Mouse (Mus musculus): Measurements from ENCODE around the gene Cc2d2a. TPM values are rescaled to one million over a fixed set of nuclear protein-coding genes. Genes with fewer than 3 reads are reported as not detected.

Gene Cc2d2a
- polyA plus RNA-seq, 1 experiment from 2014 or later, result 8.0 TPM

DNA sequence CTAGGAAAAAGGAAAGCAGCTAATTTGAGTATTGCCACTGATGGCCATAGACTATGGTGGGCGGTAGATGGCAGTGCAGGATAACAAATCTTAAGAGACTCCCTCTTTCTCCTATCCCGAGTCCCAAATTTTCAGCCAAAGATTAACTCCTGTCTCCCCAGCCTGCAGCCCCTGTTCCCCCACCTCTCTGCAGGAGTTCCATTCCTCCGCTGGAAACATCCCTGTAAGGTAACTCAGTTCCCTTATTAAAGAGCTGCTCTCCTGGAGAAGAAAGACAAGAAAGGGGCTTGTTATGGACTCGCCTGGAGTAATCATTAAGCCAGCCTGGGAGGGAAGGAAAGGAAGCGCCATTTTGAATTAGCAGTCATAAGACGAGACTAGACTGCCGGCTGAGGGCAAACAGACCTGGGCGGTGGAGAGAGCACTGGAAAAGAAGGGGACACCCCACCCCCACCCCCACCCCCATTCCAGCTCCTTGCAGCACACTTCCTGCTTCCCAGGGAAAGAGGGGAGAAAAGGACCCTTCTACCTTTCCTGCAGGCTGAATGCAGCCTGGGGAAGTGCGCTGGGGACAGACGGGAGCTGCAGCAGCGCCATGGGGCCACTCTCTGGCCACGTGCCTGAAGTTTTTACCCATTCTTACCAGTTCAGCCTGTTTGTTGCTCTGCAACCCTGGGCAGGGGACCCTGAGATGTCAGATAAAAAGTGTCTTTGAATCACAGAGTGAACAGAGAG is 10.2 kb downstream of the Cc2d2a start:
- Histone ChIP-seq H3K4me2 (peak overlapping the region; percentile 66), H3K9ac (peak overlapping the region; percentile 82), H3K27me3 (no peaks in the 10 kb centered on the region), H3K36me3 (peaks cover 11% of the 10 kb centered on the region), H3K4me1 (replicated peaks) (peaks cover 7% of the 10 kb centered on the region), H3K4me3 (peak overlapping the region; percentile 53), H3K9me3 (no peaks in the 10 kb centered on the region), H3K27ac (peak overlapping the region; percentile 91)
- WGBS, result 0% methylated on average over 12 of the region's 12 CpGs
- ATAC-seq (ENCODE audit: low FRiP score), result peak; percentile 95

DNA sequence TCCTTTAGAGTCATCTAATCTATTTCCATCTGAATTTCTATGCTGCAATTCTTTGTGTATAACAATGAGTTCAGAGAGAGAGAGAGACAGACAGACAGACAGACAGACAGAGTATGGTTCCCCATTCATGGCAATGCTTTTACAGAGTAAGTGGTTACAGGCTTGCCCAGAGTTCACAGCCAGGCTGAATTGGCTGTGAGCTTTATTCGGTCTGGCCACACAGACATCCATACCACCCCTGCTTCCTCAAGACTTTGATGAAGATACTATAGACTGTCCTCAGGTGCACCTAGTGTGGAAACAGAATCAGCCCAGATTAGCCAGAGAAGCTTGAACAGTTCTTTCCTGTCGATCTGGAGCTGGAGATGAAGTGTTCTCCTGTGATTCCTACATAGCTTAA is 10.9 kb downstream of the Cc2d2a start:
- Histone ChIP-seq H3K4me1 (replicated peaks) (peaks cover 7% of the 10 kb centered on the region), H3K27me3 (no peaks in the 10 kb centered on the region), H3K36me3 (peaks cover 14% of the 10 kb centered on the region), H3K27ac (peak overlapping the region; percentile 91), H3K9ac (peak overlapping the region; percentile 82), H3K4me2 (peak overlapping the region; percentile 66), H3K9me3 (no peaks in the 10 kb centered on the region), H3K4me3 (peak overlapping the region; percentile 53)
- no peak for ATAC-seq (ENCODE audit: low FRiP score)
- 83% methylated on average over 2 of the region's 2 CpGs for WGBS

- no peak overlapping the region for H3K9ac ChIP-seq
- H3K36me3 ChIP-seq, result peaks cover 93% of the 10 kb centered on the region
- H3K27me3 ChIP-seq, result no peaks in the 10 kb centered on the region
- WGBS, result 94% methylated on average over 5 of the region's 5 CpGs
- no peaks in the 10 kb centered on the region for H3K9me3 ChIP-seq
- no peak overlapping the region for H3K27ac ChIP-seq
- no peaks in the 10 kb centered on the region for H3K4me1 ChIP-seq (replicated peaks)
- H3K4me2 ChIP-seq, result no peak overlapping the region
- ATAC-seq (ENCODE audit: low FRiP score), result no peak
- no peak overlapping the region for H3K4me3 ChIP-seq
Observed at GRCm38 (mm10) chr5:43685466-43685865, 23.3 kb downstream of the Cc2d2a start.

- H3K4me2 ChIP-seq, result no peak overlapping the region
- no peaks in the 10 kb centered on the region for H3K4me1 ChIP-seq (replicated peaks)
- H3K4me3 ChIP-seq, result no peak overlapping the region
- H3K27me3 ChIP-seq, result no peaks in the 10 kb centered on the region
- WGBS, result 83% methylated on average over 4 of the region's 4 CpGs
- ATAC-seq (ENCODE audit: low FRiP score), result no peak
- H3K27ac ChIP-seq, result no peak overlapping the region
- H3K9ac ChIP-seq, result no peak overlapping the region
- H3K36me3 ChIP-seq, result peaks cover 74% of the 10 kb centered on the region
- no peaks in the 10 kb centered on the region for H3K9me3 ChIP-seq
Observed at GRCm38 (mm10) chr5:43692489-43692888, 30.3 kb downstream of the Cc2d2a start.

DNA sequence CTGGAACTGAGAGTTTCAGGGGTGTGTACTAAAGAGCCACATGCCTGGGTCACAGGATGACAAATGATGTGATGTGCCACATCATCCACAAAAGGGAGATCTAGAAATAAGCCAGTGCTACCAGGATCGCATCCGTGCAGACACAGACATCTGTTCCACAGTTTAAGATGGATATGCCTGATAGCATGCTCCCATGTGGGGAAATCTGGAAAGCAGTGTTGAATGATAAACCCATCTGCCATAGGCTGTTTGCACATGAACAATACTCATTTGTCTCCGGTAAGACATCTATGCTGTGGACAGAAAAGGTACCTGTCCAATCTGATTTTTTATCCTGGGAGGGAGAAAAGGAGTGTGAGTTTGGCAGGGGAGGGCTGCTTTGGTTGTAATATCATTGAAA is 35.0 kb downstream of the Cc2d2a start:
- ATAC-seq (ENCODE audit: low FRiP score), result peak; percentile 32; the same call in 1 of the 2 replicates
- H3K4me1 ChIP-seq (replicated peaks), result no peaks in the 10 kb centered on the region

DNA sequence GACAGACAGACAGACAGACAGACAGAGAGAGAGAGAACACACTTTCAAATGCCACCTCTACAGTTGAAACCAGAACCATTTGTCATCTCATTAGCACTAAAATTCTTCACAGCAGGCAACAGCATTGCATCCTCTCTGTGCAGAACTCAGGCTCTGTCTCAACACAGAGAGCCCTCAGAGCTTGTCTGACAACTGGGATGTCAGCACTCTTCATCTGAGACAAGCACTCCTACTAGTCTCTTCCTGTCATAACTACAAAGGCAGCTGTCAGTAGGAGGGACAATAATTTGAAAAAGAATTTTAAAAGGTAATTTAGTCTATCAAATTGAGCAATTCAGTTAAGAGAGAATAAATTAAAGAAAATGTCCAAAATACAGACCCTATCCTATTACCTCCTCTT is 37.1 kb downstream of the Cc2d2a start:
- Histone ChIP-seq H3K4me3 (no peak overlapping the region), H3K9me3 (no peaks in the 10 kb centered on the region), H3K27ac (no peak overlapping the region), H3K9ac (no peak overlapping the region), H3K36me3 (peaks cover 67% of the 10 kb centered on the region), H3K4me1 (replicated peaks) (no peaks in the 10 kb centered on the region), H3K4me2 (no peak overlapping the region), H3K27me3 (no peaks in the 10 kb centered on the region)
- ATAC-seq (ENCODE audit: low FRiP score), result no peak

More for the DNA sequence above, 35.0 kb downstream of the Cc2d2a start:
- Histone ChIP-seq H3K27ac (no peak overlapping the region), H3K36me3 (peaks cover 57% of the 10 kb centered on the region), H3K4me2 (no peak overlapping the region), H3K27me3 (no peaks in the 10 kb centered on the region), H3K4me3 (no peak overlapping the region), H3K9ac (no peak overlapping the region), H3K9me3 (no peaks in the 10 kb centered on the region)
- WGBS, result 69% methylated on average over 3 of the region's 3 CpGs

DNA sequence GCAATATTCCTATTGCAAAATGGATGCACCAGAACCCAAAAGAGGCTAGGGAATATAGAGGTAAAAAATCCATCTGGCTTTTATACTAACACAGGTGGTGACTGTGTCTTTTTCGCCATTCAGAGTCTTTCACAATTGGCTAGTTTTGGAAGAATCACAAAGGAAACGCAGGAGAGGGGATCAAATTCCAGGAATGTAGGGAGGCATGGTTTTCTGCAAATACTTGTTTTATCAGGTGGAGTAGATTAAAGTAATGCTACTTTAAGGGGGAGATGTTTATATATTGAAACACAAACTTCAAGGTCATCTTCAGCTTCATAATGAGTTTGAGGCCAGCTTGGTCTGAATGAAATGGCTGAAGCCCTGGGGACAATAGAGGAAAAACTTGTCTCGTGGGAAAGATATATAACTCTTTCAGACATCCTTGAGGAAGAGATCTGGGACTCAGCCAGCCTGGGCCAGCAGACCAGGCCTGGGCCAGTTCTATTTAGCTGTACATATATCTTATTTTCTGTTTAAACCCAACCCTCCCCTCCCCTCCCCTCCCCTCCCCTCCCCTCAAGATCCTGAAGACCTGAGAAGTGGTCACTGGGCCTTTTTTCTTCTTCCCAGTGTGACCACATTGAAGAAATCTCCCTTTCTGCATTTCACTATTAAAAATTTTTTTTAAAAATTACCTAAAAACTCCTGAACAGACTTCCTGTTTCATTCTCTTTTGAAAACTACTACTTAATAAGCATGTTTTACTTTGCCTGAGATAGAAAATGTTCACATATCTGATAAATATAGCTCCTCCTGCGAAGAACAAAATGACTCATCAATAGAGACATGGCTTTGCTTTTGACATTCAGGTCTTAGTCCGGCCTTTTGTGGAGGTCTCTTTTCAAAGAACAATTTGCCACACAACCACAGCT is 59.6 kb downstream of the Cc2d2a start:
- no peak for ATAC-seq (ENCODE audit: low FRiP score)
- H3K4me3 ChIP-seq, result no peak overlapping the region
- peaks cover 45% of the 10 kb centered on the region for H3K36me3 ChIP-seq

DNA sequence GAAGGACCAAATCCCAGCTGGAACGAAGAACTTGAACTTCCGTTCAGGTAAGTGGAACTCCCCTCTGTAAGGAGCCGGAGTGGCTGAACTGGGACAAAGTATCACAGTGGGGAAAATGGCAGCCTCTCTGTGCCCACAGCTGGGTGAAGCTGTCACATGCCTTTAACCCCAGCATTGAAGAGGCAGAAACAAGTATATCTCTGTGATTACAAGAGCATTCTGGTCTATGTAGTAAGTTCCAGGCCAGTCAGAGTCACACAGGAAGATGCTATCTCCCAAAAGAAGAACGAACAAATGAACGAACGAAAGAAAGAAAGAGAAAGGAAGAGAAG is 60.3 kb downstream of the Cc2d2a start:
- ATAC-seq (ENCODE audit: low FRiP score), result no peak
- 93% methylated on average over 6 of the region's 6 CpGs for WGBS

More for the DNA sequence above, 59.6 kb downstream of the Cc2d2a start:
- Histone ChIP-seq H3K4me2 (no peak overlapping the region), H3K9ac (no peak overlapping the region), H3K4me1 (replicated peaks) (no peaks in the 10 kb centered on the region), H3K9me3 (no peaks in the 10 kb centered on the region), H3K27me3 (no peaks in the 10 kb centered on the region), H3K27ac (no peak overlapping the region)
- 80% methylated on average over 5 of the region's 5 CpGs for WGBS

DNA sequence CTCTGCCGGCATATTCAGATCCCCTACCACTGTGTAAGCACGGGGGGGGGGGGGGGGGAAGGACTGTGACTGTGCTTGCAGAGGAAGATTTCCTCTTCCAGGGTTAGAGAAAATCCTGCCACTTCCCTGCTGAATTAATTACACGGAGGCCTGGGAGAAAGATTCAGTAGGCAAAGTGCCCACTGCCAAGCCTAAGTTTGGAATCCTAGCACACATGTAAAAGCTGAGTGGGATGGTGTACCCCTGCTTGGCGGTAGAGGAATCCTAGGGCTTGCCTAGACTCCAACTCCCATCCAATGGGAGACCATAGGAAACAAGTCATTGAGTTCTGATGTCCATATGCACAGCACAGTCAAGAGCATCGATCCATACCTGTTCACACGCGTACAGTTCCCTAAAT is 61.7 kb downstream of the Cc2d2a start:
- H3K9me3 ChIP-seq, result no peaks in the 10 kb centered on the region
- H3K27me3 ChIP-seq, result no peaks in the 10 kb centered on the region
- H3K4me2 ChIP-seq, result no peak overlapping the region
- H3K27ac ChIP-seq, result no peak overlapping the region
- 84% methylated on average over 7 of the region's 7 CpGs for WGBS
- no peak overlapping the region for H3K9ac ChIP-seq
- H3K36me3 ChIP-seq, result peaks cover 37% of the 10 kb centered on the region
- no peak for ATAC-seq (ENCODE audit: low FRiP score)
- H3K4me1 ChIP-seq (replicated peaks), result no peaks in the 10 kb centered on the region
- H3K4me3 ChIP-seq, result no peak overlapping the region

More for the DNA sequence above, 60.3 kb downstream of the Cc2d2a start:
- H3K4me1 ChIP-seq (replicated peaks), result no peaks in the 10 kb centered on the region
- no peak overlapping the region for H3K27ac ChIP-seq
- H3K36me3 ChIP-seq, result peaks cover 44% of the 10 kb centered on the region
- no peaks in the 10 kb centered on the region for H3K27me3 ChIP-seq
- H3K9me3 ChIP-seq, result no peaks in the 10 kb centered on the region
- no peak overlapping the region for H3K4me3 ChIP-seq
- H3K4me2 ChIP-seq, result no peak overlapping the region
- H3K9ac ChIP-seq, result no peak overlapping the region

DNA sequence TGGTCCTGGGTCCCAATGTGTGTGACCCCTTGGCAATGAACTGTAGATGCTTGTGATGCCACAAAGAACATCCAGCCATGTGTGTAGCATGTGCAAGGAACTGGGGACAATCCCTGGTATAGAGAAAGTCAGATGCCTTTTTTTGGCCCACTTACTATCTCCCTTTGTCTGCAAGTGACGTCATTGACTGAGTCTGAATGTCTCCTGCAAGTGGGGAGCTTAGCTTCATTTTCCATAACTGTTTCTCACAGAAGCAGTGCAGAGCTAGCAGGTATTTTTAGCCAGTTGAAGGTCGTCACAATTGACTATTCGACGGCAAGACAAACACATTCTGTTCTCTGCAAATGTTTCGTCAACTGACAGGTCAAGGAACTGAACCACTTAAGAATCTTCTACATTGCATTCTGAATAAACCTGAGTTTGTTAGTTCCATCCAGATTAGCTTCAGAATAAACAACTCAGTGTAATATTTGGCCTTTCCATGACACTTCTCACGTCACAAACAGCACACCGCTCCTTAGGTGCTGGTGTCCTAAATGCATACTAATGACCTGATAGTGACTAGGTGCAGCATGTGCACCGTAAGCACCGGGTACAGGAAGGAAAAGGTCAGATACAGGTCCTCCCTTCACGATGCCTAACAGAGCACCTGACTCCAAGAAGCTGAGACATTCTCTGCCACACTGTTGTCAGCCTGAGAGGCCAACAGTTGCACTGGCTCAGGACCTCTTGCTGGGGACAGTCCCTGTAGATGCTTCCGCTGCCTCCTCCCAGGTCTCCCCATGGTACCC is 66.4 kb downstream of the Cc2d2a start:
- Histone ChIP-seq H3K27me3 (no peaks in the 10 kb centered on the region), H3K4me3 (no peak overlapping the region), H3K36me3 (peaks cover 28% of the 10 kb centered on the region), H3K4me1 (replicated peaks) (no peaks in the 10 kb centered on the region), H3K4me2 (no peak overlapping the region), H3K27ac (no peak overlapping the region), H3K9me3 (no peaks in the 10 kb centered on the region), H3K9ac (no peak overlapping the region)
- 87% methylated on average over 11 of the region's 11 CpGs for WGBS
- no peak for ATAC-seq (ENCODE audit: low FRiP score)

DNA sequence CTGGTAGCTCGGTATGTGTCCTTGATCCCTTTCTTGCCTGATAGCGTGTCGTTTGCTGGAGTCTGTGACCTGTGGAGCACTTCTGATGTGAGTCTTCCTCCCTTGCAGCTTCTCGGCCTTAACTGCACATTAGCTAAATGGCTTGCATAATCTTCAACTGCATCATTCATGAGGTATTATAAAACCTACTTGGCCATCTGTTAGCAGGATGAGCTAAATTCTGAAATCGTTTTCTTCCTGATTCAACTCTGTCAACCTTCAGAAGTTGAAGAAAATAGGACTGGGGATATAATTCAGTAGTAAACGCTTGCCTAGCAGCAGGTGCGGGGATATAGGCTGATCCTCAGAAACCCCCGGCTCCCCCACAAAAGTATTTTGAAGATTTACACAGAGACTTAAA is 70.2 kb downstream of the Cc2d2a start:
- Histone ChIP-seq H3K4me3 (no peak overlapping the region), H3K27ac (no peak overlapping the region), H3K9ac (no peak overlapping the region), H3K9me3 (no peaks in the 10 kb centered on the region), H3K4me2 (no peak overlapping the region), H3K4me1 (replicated peaks) (no peaks in the 10 kb centered on the region), H3K36me3 (peaks cover 31% of the 10 kb centered on the region), H3K27me3 (no peaks in the 10 kb centered on the region)
- no peak for ATAC-seq (ENCODE audit: low FRiP score)
- WGBS, result 82% methylated on average over 8 of the region's 8 CpGs

DNA sequence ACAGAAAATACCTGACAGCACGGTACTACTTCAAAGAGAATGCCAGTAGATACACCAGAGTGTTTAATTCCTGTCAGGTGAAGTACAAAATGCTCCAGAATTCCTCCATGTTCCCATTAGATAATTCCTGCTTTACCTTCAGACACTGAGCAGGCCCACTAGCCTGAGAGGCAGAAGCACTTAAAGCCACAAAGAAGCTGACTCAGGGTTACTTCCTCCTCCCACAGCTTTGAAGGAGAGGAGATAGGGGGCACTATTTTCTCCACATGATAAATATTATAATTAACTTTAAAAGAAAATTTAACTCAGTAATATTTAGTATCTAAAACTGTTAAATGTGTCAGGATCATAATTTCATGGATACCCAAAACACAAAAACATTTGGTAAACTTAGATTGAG is 82.0 kb downstream of the Cc2d2a start:
- Histone ChIP-seq H3K4me1 (replicated peaks) (no peaks in the 10 kb centered on the region), H3K27me3 (no peaks in the 10 kb centered on the region), H3K27ac (no peak overlapping the region), H3K9me3 (no peaks in the 10 kb centered on the region), H3K9ac (no peak overlapping the region), H3K36me3 (peaks cover 21% of the 10 kb centered on the region), H3K4me2 (no peak overlapping the region), H3K4me3 (no peak overlapping the region)
- 100% methylated on average over 1 of the region's 1 CpGs for WGBS
- ATAC-seq (ENCODE audit: low FRiP score), result no peak
